Mouse (Mus musculus) cortical plate, adult 2 months (tissue): ENCODE results near the gene Akap6. TPM values are rescaled to one million over a fixed set of nuclear protein-coding genes. Genes with fewer than 3 reads are reported as not detected.

Experiments used
- H3K27ac ChIP-seq: fragments of 200-500 bp; 2 replicates; pipeline ENCODE4 v1.5.1; 2012; ENCODE audit warnings: low read length, control low read depth, inconsistent platforms; ENCODE audit not compliant: insufficient read depth
- H3K4me1 ChIP-seq: fragments of 200-500 bp; 2 replicates; pipeline ENCODE4 v1.6.1; 2011; ENCODE audit warnings: low read length; ENCODE audit not compliant: control insufficient read depth, insufficient read depth
- H3K4me3 ChIP-seq: fragments of 200-500 bp; 2 replicates; pipeline ENCODE4 v1.5.1; 2011; ENCODE audit warnings: mild to moderate bottlenecking, low read length, control low read depth; ENCODE audit not compliant: insufficient read depth
- CTCF ChIP-seq: fragments of 200-500 bp; IDR thresholded peaks from 2 replicates; pipeline ENCODE4 v1.5.1; 2011; ENCODE audit warnings: mild to moderate bottlenecking, control low read depth, low read length; ENCODE audit not compliant: insufficient read depth; ENCODE audit errors: extremely low read depth
- POLR2A ChIP-seq: fragments of 200-500 bp; IDR thresholded peaks from 2 replicates; pipeline ENCODE4 v1.6.1; 2011; ENCODE audit warnings: mild to moderate bottlenecking, low read length, control low read depth; ENCODE audit not compliant: insufficient read depth; ENCODE audit errors: extremely low read depth
- polyA plus RNA-seq: library from polyadenylated mRNA; depleted of rRNA; stranded (reverse); fragments of >200 nt; gene quantifications from 2 replicates; pipeline ENCODE4 v1.2.3, GENCODE M21; 2012

The Akap6 gene
- polyA plus RNA-seq, 1 experiment, result 35.8 TPM

GRCm38 (mm10) chr12:52799717-52800116, 100.5 kb downstream of the Akap6 start:
- Histone ChIP-seq H3K4me1 (peaks cover 13% of the 10 kb centered on the region), H3K27ac (no peak overlapping the region)
- TF ChIP-seq POLR2A, result no peak
- no peak for TF ChIP-seq CTCF

GRCm38 (mm10) chr12:52806273-52806672, 107.1 kb downstream of the Akap6 start:
- Histone ChIP-seq H3K27ac (no peak overlapping the region), H3K4me3 (no peak overlapping the region), H3K4me1 (peaks cover 4% of the 10 kb centered on the region)
- TF ChIP-seq CTCF (no peak), POLR2A (no peak)

More at GRCm38 (mm10) chr12:52799717-52800116, 100.5 kb downstream of the Akap6 start:
- no peak overlapping the region for H3K4me3 ChIP-seq

GRCm38 (mm10) chr12:52818588-52818987, 119.4 kb downstream of the Akap6 start:
- TF ChIP-seq CTCF (no peak), POLR2A (no peak)
- H3K4me1 ChIP-seq, result no peaks in the 10 kb centered on the region; the same call in 1 of the 2 replicates
- no peak overlapping the region for H3K27ac ChIP-seq
- no peak overlapping the region for H3K4me3 ChIP-seq

- H3K4me1 ChIP-seq, result no peaks in the 10 kb centered on the region; the same call in none of the 2 replicates
- no peak overlapping the region for H3K4me3 ChIP-seq
- TF ChIP-seq CTCF, result no peak
- no peak overlapping the region for H3K27ac ChIP-seq
Observed at GRCm38 (mm10) chr12:52824774-52825173, 125.6 kb downstream of the Akap6 start.

- TF ChIP-seq POLR2A (no peak), CTCF (no peak)
- Histone ChIP-seq H3K4me3 (no peak overlapping the region), H3K4me1 (peaks cover 3% of the 10 kb centered on the region), H3K27ac (no peak overlapping the region)
Observed at GRCm38 (mm10) chr12:52828944-52829736, 130.0 kb downstream of the Akap6 start.

- H3K4me3 ChIP-seq, result no peak overlapping the region
- TF ChIP-seq CTCF, result no peak
- TF ChIP-seq POLR2A, result no peak
- H3K27ac ChIP-seq, result no peak overlapping the region
- H3K4me1 ChIP-seq, result peaks cover 12% of the 10 kb centered on the region
Observed at GRCm38 (mm10) chr12:52831782-52832181, 132.6 kb downstream of the Akap6 start.

GRCm38 (mm10) chr12:52832230-52832629, 133.0 kb downstream of the Akap6 start:
- TF ChIP-seq CTCF (peak; percentile 86), POLR2A (no peak)
- H3K4me1 ChIP-seq, result peaks cover 12% of the 10 kb centered on the region
- no peak overlapping the region for H3K27ac ChIP-seq
- no peak overlapping the region for H3K4me3 ChIP-seq

- Histone ChIP-seq H3K27ac (no peak overlapping the region), H3K4me3 (no peak overlapping the region), H3K4me1 (peaks cover 12% of the 10 kb centered on the region)
- no peak for TF ChIP-seq POLR2A
Observed at GRCm38 (mm10) chr12:52833141-52833540, 134.0 kb downstream of the Akap6 start.

- TF ChIP-seq CTCF (no peak), POLR2A (no peak)
- Histone ChIP-seq H3K4me3 (no peak overlapping the region), H3K4me1 (peaks cover 12% of the 10 kb centered on the region), H3K27ac (no peak overlapping the region)
Observed at GRCm38 (mm10) chr12:52834074-52834473, 134.9 kb downstream of the Akap6 start.

GRCm38 (mm10) chr12:52834781-52835279, 135.6 kb downstream of the Akap6 start:
- no peak for TF ChIP-seq POLR2A
- TF ChIP-seq CTCF, result no peak
- H3K4me1 ChIP-seq, result peaks cover 12% of the 10 kb centered on the region
- H3K27ac ChIP-seq, result peak overlapping the region; percentile 60; the same call in 1 of the 2 replicates
- H3K4me3 ChIP-seq, result no peak overlapping the region
